ENCODE assay signal across 18 mouse cellular contexts in the genomic region with DNA sequence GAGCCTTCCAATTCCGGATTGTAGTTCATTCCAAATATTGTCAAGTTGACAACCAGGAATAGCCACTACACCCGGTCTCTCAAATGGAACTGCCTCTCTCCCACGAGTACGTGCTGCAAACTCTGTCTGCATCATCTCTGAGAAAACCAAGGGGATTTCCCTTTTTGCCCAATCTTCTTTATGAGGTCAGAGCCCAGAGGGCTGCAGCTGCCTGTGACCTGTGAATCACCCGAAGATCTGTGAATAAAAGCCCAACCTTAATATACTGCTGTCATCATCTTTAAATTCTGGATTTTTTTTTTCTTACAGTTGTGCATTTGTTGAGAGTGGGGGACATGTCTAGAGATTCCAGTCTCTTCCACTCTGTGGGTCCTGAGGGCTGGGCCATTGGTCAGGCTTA.
DNase-seq lines count a peak whose midpoint lies in the region; ATAC-seq and TF ChIP-seq lines count a peak whose summit lies in the region.
"Had no signal": no experiment of that assay in that cellular context is flagged by ENCODE, and none has a peak within 500 bp of the region (broad histone marks: within the 10 kb centered on the region; RNA-seq: fewer than 3 reads in every experiment).

No protein-coding gene starts in this region.

- H3K4me1 ChIP-seq in CH12.LX (ENCODE audit: control insufficient read depth in 1 of 2, insufficient read depth in 2 of 2) = peaks cover 3 to 10% of the 10 kb centered on the region in 2 experiments; a peak in 2 of 4 replicates
- no peaks in the 10 kb centered on the region for H3K4me1 ChIP-seq in midbrain, postnatal 0 days (ENCODE audit: insufficient read depth, low read length)
- H3K4me1 ChIP-seq in forebrain, embryonic 11.5 days (replicated peaks; ENCODE audit: control insufficient read depth, insufficient read depth, low read length) = no peaks in the 10 kb centered on the region
- H3K4me1 ChIP-seq: neural tube, embryonic 12.5 days had no signal

- dilution Hi-C loops in CH12.LX (cut with MboI; ENCODE audit: extremely low pct_ligation_motif_present, extremely low pct_unique_long_range_greater_than_20kb, low sequenced_read_pairs) = no loop called here

- H3K9ac ChIP-seq in CH12.LX (ENCODE audit: insufficient read depth, low read depth) = no peak overlapping the region
- H3K9ac ChIP-seq in midbrain, postnatal 0 days (replicated peaks; ENCODE audit: low read length, poor library complexity, severe bottlenecking) = no peak overlapping the region
- no peak overlapping the region for H3K9ac ChIP-seq in forebrain, embryonic 11.5 days (ENCODE audit: low read length)
- H3K9ac ChIP-seq: neural tube, embryonic 12.5 days had no signal

- TF ChIP-seq EP300 in CH12.LX (IDR thresholded peaks at IDR 0.05; ENCODE audit: low read length) = no peak

- no peak overlapping the region for H3K27ac ChIP-seq in CH12.LX (ENCODE audit: insufficient read depth, low read depth)
- no peak overlapping the region for H3K27ac ChIP-seq in midbrain, postnatal 0 days (ENCODE audit: low read depth, low read length)
- no peak overlapping the region for H3K27ac ChIP-seq in forebrain, embryonic 11.5 days (ENCODE audit: low read depth, low read length)
- H3K27ac ChIP-seq: midbrain, embryonic 10.5 days; neural tube, embryonic 12.5 days had no signal

- in situ Hi-C loops in CH12.LX (cut with MboI; ENCODE audit: low pct_ligation_motif_present, low pct_unique_long_range_greater_than_20kb, low sequenced_read_pairs) = no loop called here

- H3K4me3 ChIP-seq in CH12.LX (replicated peaks in 1 of 3; ENCODE audit: low read depth in 2 of 3, low read length in 2 of 3, poor library complexity in 1 of 3) = no peak overlapping the region
- H3K4me3 ChIP-seq in myocyte = no peak overlapping the region
- H3K4me3 ChIP-seq in midbrain, postnatal 0 days (ENCODE audit: low read depth, low read length) = no peak overlapping the region
- no peak overlapping the region for H3K4me3 ChIP-seq in forebrain, embryonic 11.5 days (ENCODE audit: low read depth, low read length)
- H3K4me3 ChIP-seq: midbrain, embryonic 10.5 days; neural tube, embryonic 12.5 days had no signal

- TF ChIP-seq CTCF in CH12.LX (conservative IDR thresholded peaks at IDR 0.05 in 1 of 2, IDR thresholded peaks at IDR 0.05 in 1 of 2; ENCODE audit: low read depth in 2 of 2, low read length in 2 of 2) = no peak
- no peak for TF ChIP-seq CTCF in midbrain, postnatal 0 days (IDR thresholded peaks at IDR 0.05)

- H3K79me2 ChIP-seq in CH12.LX (replicated peaks; ENCODE audit: control insufficient read depth, extremely low read depth, insufficient read depth, poor library complexity, severe bottlenecking) (no peaks in the 10 kb centered on the region), myocyte (ENCODE audit: control insufficient read depth, insufficient read depth) (no peaks in the 10 kb centered on the region)

- no peak for TF ChIP-seq RAD21 in CH12.LX (IDR thresholded peaks at IDR 0.05; ENCODE audit: low read depth, low read length)

- H3K36me3 ChIP-seq in CH12.LX (replicated peaks in 1 of 2; ENCODE audit: control insufficient read depth in 1 of 2, insufficient read depth in 1 of 2, low read length in 1 of 2) (no peaks in the 10 kb centered on the region), myocyte (ENCODE audit: control insufficient read depth, insufficient read depth) (no peaks in the 10 kb centered on the region)
- no peaks in the 10 kb centered on the region for H3K36me3 ChIP-seq in midbrain, postnatal 0 days (ENCODE audit: insufficient read depth, low read length)
- no peaks in the 10 kb centered on the region for H3K36me3 ChIP-seq in forebrain, embryonic 11.5 days (ENCODE audit: control insufficient read depth, insufficient read depth, low read length)
- H3K36me3 ChIP-seq: midbrain, embryonic 10.5 days; neural tube, embryonic 12.5 days had no signal

- WGBS in midbrain, postnatal 0 days = 91% methylated on average over 5 of the region's 5 CpGs
- 91% methylated on average over 5 of the region's 5 CpGs for WGBS in forebrain, embryonic 11.5 days

- DNase-seq in gastrocnemius, adult 18-20 months (ENCODE audit: low spot score) = peak; percentile 3
- no peak for DNase-seq in gastrocnemius, postnatal 4 days (ENCODE audit: low spot score in 2 of 2)
- peak; percentile 71 for DNase-seq in CH12.LX (ENCODE audit: extremely low read depth)
- peak; percentile 50 for DNase-seq in fibroblast of lung, adult 2 months (ENCODE audit: low read depth)
- no peak for DNase-seq in left cerebral cortex, adult 11 months (ENCODE audit: low spot score)
- DNase-seq in midbrain, postnatal 0 days (ENCODE audit: low spot score) = no peak
- DNase-seq in forebrain, embryonic 11.5 days (ENCODE audit: low spot score) = no peak
- DNase-seq: B cell, adult 2 months; cerebellum, adult 18-20 months; embryo, embryonic 11 days; gastrocnemius, postnatal 36 days; kidney, adult 18-20 months; kidney, postnatal 25 days; layer of hippocampus, adult 9-11 months; liver had no signal

- ATAC-seq in midbrain, postnatal 0 days (ENCODE audit: low FRiP score) = no peak
- ATAC-seq in forebrain, embryonic 11.5 days (replicated peaks; ENCODE audit: low FRiP score) = no peak

- TF ChIP-seq POLR2A in CH12.LX (IDR thresholded peaks at IDR 0.05; ENCODE audit: low read depth, low read length) = no peak
- TF ChIP-seq POLR2A in myocyte (IDR thresholded peaks at IDR 0.05; ENCODE audit: insufficient read length, low read depth) = no peak

- H3K27me3 ChIP-seq in CH12.LX (replicated peaks) = no peaks in the 10 kb centered on the region
- no peaks in the 10 kb centered on the region for H3K27me3 ChIP-seq in myocyte (ENCODE audit: control insufficient read depth, insufficient read depth, insufficient read length)
- no peaks in the 10 kb centered on the region for H3K27me3 ChIP-seq in midbrain, postnatal 0 days (ENCODE audit: insufficient read depth, low read length)
- H3K27me3 ChIP-seq in forebrain, embryonic 11.5 days (ENCODE audit: control insufficient read depth, insufficient read depth, low read length) = no peaks in the 10 kb centered on the region
- H3K27me3 ChIP-seq: neural tube, embryonic 12.5 days had no signal

- no peak overlapping the region for H3ac ChIP-seq in myocyte (ENCODE audit: control insufficient read depth, insufficient read length)

- no peak overlapping the region for H3K4me2 ChIP-seq in CH12.LX (ENCODE audit: insufficient read depth, low read depth, poor library complexity, severe bottlenecking)
- peak overlapping the region; percentile 53 for H3K4me2 ChIP-seq in myocyte (ENCODE audit: low read depth)
- no peak overlapping the region for H3K4me2 ChIP-seq in midbrain, postnatal 0 days (ENCODE audit: low read depth, low read length, poor library complexity, severe bottlenecking)
- H3K4me2 ChIP-seq in forebrain, embryonic 11.5 days (ENCODE audit: low read depth, low read length, severe bottlenecking) = no peak overlapping the region
- H3K4me2 ChIP-seq: neural tube, embryonic 12.5 days had no signal

- H3K9me3 ChIP-seq in CH12.LX (replicated peaks; ENCODE audit: low read length) = no peaks in the 10 kb centered on the region
- H3K9me3 ChIP-seq in midbrain, postnatal 0 days (ENCODE audit: low read length) = no peaks in the 10 kb centered on the region
- H3K9me3 ChIP-seq in forebrain, embryonic 11.5 days (ENCODE audit: control insufficient read depth, low read length) = no peaks in the 10 kb centered on the region
- H3K9me3 ChIP-seq: midbrain, embryonic 10.5 days; neural tube, embryonic 12.5 days had no signal

TF ChIP-seq in CH12.LX, 34 proteins besides CTCF, POLR2A, EP300 and RAD21:
- TF ChIP-seq NELFE (IDR thresholded peaks at IDR 0.05; ENCODE audit: low read depth, low read length) (no peak), PAX5 (IDR thresholded peaks at IDR 0.05; ENCODE audit: low read length) (no peak), ETS1 (conservative IDR thresholded peaks at IDR 0.05; ENCODE audit: low read depth, low read length) (peak; percentile 51; the same call in 1 of the 2 replicates), E2F4 (IDR thresholded peaks at IDR 0.05; ENCODE audit: insufficient replicate concordance, low read depth, low read length) (no peak)

TF ChIP-seq in myocyte, 11 proteins besides CTCF, POLR2A, EP300 and RAD21:
- TF ChIP-seq MAX (IDR thresholded peaks at IDR 0.05; ENCODE audit: low read depth) = no peak
- no peak for TF ChIP-seq SRF (IDR thresholded peaks at IDR 0.05; ENCODE audit: control insufficient read depth, insufficient read length, low read depth)
- no peak for TF ChIP-seq REST (IDR thresholded peaks at IDR 0.05; ENCODE audit: insufficient read depth, insufficient read length)
- TF ChIP-seq E2F4 (IDR thresholded peaks at IDR 0.05; ENCODE audit: insufficient read depth) = no peak
- peak; percentile 88 for TF ChIP-seq CEBPB (IDR thresholded peaks at IDR 0.05; ENCODE audit: insufficient read depth, poor library complexity, severe bottlenecking)
- no peak for TF ChIP-seq TCF3 (IDR thresholded peaks at IDR 0.05; ENCODE audit: insufficient read length, low read depth)
- TF ChIP-seq MYOD1 (IDR thresholded peaks at IDR 0.05; ENCODE audit: control insufficient read depth in 1 of 3, insufficient read length in 2 of 3, low read depth in 2 of 3) = no peak
- TF ChIP-seq TCF12 (IDR thresholded peaks at IDR 0.05; ENCODE audit: insufficient read depth, poor library complexity, severe bottlenecking) = peak; percentile 49
- no peak for TF ChIP-seq POLR2AphosphoS2 (IDR thresholded peaks at IDR 0.05; ENCODE audit: insufficient read length, low read depth)
- TF ChIP-seq USF1 (IDR thresholded peaks at IDR 0.05; ENCODE audit: low read depth) = no peak

Comparison
In these comparisons a context has a peak if more than half of its experiments do, and no peak if none do; other contexts are left out.
1. DNase-seq: peak in gastrocnemius, adult 18-20 months (single experiment), CH12.LX (single experiment) and fibroblast of lung, adult 2 months (single experiment); none in gastrocnemius, postnatal 4 days (0 of 2), left cerebral cortex, adult 11 months (single experiment), midbrain, postnatal 0 days (single experiment) and forebrain, embryonic 11.5 days (single experiment).